Mouse (Mus musculus): Measurements from ENCODE around the gene Ntn3. TPM values are rescaled to one million over a fixed set of nuclear protein-coding genes. Genes with fewer than 3 reads are reported as not detected.

Ntn3 gene
- polyA plus RNA-seq, 1 experiment from 2014 or later = 2.3 TPM

DNA sequence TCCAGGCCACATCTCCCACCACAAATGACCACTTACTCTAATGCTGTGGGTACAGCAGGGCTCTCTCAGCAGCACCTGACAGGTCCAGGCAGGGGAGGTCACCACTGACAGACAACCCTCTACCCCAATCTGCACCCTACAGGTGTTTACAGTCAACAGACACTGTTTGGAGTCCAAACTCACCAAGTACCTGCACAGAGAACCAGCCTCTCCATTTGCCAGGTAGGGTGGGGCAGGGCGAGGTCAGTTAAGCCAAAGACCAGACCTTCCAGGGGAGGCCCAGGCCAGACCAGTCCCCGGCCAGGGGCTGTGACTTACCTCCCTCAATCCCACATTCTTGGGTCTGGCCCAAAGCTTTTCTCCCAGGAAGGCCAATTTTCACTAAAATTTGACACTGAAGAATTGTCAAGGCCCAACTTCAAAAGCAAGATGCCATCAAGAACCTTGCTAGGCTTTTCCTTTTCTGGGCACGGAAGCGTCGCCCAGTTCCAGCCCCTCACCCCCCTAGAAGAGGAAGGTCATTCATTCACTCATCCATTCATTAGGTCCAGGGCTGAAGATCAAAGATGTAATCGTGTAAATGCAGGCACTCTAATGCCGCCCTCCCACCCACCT lies 41.3 kb downstream of the Ntn3 start:
- peak overlapping the region; percentile 68 for H3K4me3 ChIP-seq (ENCODE audit: low read depth, low read length)
- 43% methylated on average over 7 of the region's 7 CpGs for WGBS
- no peaks in the 10 kb centered on the region for H3K36me3 ChIP-seq (ENCODE audit: insufficient read depth, low read length)
- no peaks in the 10 kb centered on the region for H3K9me3 ChIP-seq (ENCODE audit: low read length)
- H3K27ac ChIP-seq (ENCODE audit: low read length) = peak overlapping the region; percentile 97
- TF ChIP-seq EP300 (IDR thresholded peaks at IDR 0.05) (no peak), CTCF (IDR thresholded peaks at IDR 0.05) (no peak)
- peak overlapping the region; percentile 89 for H3K4me2 ChIP-seq (replicated peaks; ENCODE audit: low read depth, low read length)
- peaks cover 6% of the 10 kb centered on the region; the same call in 1 of the 2 replicates for H3K4me1 ChIP-seq (ENCODE audit: insufficient read depth, low read depth, low read length)
- ATAC-seq = no peak
- 0 out of 2 replicates have a peak overlapping the region, but pooled peaks have one; percentile 94 for H3K9ac ChIP-seq (replicated peaks; ENCODE audit: low read depth)
- no peaks in the 10 kb centered on the region for H3K27me3 ChIP-seq (replicated peaks; ENCODE audit: insufficient read depth, low read length)
- DNase-seq (ENCODE audit: low spot score) = no peak

DNA sequence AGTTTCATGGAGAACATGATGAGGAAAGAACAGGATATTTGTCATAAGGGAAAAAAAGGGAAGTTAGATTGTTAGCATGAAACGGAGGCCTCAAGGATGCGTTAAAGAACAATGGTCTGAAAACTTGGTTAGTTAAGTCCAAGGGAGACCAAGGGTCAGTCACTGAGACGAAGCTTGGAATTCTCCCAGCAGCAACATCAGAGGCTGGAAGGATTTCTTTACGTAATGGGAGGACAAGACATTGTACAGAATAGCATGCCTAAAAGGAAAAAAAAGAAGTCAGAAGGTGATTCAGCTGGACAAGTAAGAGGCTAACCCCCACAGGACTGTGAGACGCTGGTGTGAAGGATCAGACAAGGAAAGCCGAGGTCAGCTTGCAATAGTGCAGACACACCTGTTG lies 42.2 kb downstream of the Ntn3 start:
- H3K9ac ChIP-seq (replicated peaks; ENCODE audit: low read depth) = no peak overlapping the region
- no peak overlapping the region for H3K4me3 ChIP-seq (ENCODE audit: low read depth, low read length)
- H3K27me3 ChIP-seq (replicated peaks; ENCODE audit: insufficient read depth, low read length) = no peaks in the 10 kb centered on the region
- peak overlapping the region; percentile 89; the same call in 1 of the 2 replicates for H3K4me2 ChIP-seq (replicated peaks; ENCODE audit: low read depth, low read length)
- no peaks in the 10 kb centered on the region for H3K9me3 ChIP-seq (ENCODE audit: low read length)
- H3K4me1 ChIP-seq (ENCODE audit: insufficient read depth, low read depth, low read length) = peaks cover 12% of the 10 kb centered on the region; the same call in 1 of the 2 replicates
- TF ChIP-seq CTCF (IDR thresholded peaks at IDR 0.05) (no peak), EP300 (IDR thresholded peaks at IDR 0.05) (no peak)
- ATAC-seq (no peak), DNase-seq (ENCODE audit: low spot score) (no peak)
- no peaks in the 10 kb centered on the region for H3K36me3 ChIP-seq (ENCODE audit: insufficient read depth, low read length)
- no peak overlapping the region for H3K27ac ChIP-seq (ENCODE audit: low read length)
- WGBS = 77% methylated on average over 6 of the region's 6 CpGs

DNA sequence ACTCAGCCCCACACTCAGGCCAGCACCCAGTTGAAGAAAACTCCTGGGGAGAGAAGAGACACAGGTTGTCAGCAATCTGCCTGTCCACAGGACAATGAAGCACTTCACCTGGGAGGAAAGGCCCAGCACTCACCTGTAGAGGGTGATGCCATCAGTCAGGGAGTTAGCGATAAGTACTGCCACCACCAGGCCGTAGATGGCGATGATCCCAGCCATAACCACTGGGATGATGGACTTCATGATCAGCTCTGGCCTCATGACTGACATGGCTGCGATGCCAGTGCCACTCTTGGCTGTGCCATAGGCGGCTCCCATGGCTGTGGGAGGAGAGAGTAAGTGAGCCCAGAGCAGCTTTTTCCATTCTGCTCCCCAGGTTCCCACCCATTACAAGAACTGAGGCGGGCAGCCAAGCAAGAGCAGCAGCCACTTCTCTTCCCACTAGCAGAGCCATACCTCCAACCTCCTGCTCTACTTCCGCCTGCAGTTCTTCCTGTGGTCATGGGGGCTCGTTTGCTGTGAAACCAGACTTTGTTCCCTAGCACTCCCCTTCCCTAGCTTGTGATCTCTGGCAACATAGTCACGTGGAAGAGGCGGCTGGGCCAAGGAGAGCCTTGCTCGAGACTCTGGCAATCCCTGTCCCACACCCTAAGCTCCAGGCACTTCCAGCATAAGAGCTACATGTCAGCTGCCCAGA lies 44.6 kb downstream of the Ntn3 start:
- 77% methylated on average over 9 of the region's 11 CpGs for WGBS
- DNase-seq (ENCODE audit: low spot score) = peak; percentile 46
- Histone ChIP-seq H3K9me3 (ENCODE audit: low read length) (no peaks in the 10 kb centered on the region), H3K4me2 (replicated peaks; ENCODE audit: low read depth, low read length) (no peak overlapping the region), H3K27me3 (replicated peaks; ENCODE audit: insufficient read depth, low read length) (no peaks in the 10 kb centered on the region), H3K4me3 (ENCODE audit: low read depth, low read length) (no peak overlapping the region), H3K27ac (ENCODE audit: low read length) (no peak overlapping the region), H3K4me1 (ENCODE audit: insufficient read depth, low read depth, low read length) (peaks cover 17% of the 10 kb centered on the region; the same call in 1 of the 2 replicates), H3K36me3 (ENCODE audit: insufficient read depth, low read length) (no peaks in the 10 kb centered on the region), H3K9ac (replicated peaks; ENCODE audit: low read depth) (no peak overlapping the region)
- ATAC-seq = no peak
- no peak for TF ChIP-seq EP300 (IDR thresholded peaks at IDR 0.05)
- TF ChIP-seq CTCF (IDR thresholded peaks at IDR 0.05) = peak; percentile 31

DNA sequence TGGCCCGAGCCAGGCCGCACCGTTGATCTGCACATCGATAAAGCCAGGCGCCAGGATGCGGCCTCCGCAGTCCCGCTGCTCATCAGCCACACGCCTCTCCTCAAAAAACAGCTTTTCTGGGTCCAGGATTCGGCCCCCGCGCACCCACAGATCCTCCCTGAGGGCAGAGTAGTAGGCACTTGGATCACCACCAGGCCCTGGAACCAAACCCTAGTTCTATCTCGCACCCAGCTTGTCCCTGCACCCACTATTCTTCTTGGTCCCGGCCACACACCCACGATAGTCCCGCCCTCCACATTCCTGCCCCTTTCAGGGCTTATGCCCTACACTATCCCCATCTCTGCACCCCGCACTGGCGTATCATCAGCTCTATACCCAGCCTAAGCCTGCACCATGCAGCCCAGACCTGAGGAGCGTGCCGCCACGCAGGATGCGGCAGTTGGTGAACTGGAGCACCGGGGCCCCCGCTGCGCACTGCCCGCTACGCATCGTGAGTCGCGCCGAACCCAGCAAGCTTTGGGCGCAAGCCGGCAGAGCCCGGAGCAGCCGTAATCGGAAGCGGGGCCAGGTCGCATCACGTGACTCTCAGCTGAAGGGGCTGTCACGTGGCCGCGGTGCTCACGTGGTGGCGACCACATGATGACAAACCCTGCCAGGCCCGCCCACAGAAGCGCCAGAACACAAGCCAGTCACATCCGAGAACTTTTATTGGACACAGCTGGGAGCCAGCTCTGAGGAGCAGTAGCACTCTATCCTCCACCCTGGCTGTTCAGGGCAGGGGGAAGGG lies 46.0 kb downstream of the Ntn3 start, which contains the start of gene Amdhd2:
Gene Amdhd2, minus strand, starts transcription at position 591 of the 787 bp plus-strand sequence.
- WGBS = under 1% methylated on average over 47 of the region's 47 CpGs
- Histone ChIP-seq H3K27me3 (replicated peaks; ENCODE audit: insufficient read depth, low read length) (no peaks in the 10 kb centered on the region), H3K4me1 (ENCODE audit: insufficient read depth, low read depth, low read length) (peaks cover 17% of the 10 kb centered on the region; the same call in 1 of the 2 replicates), H3K9ac (replicated peaks; ENCODE audit: low read depth) (peak within 1 kb of the TSS; percentile 58), H3K4me2 (replicated peaks; ENCODE audit: low read depth, low read length) (peak within 1 kb of the TSS; percentile 88), H3K4me3 (ENCODE audit: low read depth, low read length) (peak within 1 kb of the TSS; percentile 62), H3K27ac (ENCODE audit: low read length) (peak within 1 kb of the TSS; percentile 79), H3K9me3 (ENCODE audit: low read length) (no peaks in the 10 kb centered on the region), H3K36me3 (ENCODE audit: insufficient read depth, low read length) (no peaks in the 10 kb centered on the region)
- peak; percentile 91 for ATAC-seq
- TF ChIP-seq EP300 (IDR thresholded peaks at IDR 0.05) (no peak), CTCF (IDR thresholded peaks at IDR 0.05) (no peak)
- peak; percentile 97 for DNase-seq (ENCODE audit: low spot score)

DNA sequence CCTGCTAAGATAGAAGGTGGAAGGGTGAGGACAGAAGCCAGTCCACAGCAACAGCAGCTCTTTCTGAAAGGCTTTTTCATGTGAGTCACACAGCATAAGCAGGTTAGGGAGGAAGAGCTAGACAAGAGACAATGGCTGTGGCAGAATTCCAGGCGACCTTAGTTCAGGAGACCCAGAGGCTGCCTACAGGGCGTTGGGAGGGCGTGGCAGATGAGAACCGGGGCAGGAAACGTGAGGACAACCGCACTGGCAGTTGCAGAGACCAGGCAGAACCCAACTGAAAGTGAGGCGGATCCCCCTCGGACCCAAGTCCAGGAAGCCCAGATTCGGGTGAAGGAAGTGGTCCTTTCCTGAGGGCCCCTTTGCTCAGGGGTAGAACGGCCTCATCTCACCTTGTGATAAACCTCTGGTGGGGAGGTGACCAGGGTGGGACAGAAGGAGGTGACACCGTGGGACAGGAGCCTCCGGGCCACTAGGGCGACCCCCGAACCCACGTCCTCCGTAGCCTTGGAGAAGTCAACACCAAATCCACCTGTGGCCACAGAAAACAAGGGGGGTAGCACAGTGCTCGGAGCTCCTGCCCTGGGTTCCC lies 46.7 kb downstream of the Ntn3 start:
- TF ChIP-seq EP300 (IDR thresholded peaks at IDR 0.05) = no peak
- no peak for TF ChIP-seq CTCF (IDR thresholded peaks at IDR 0.05)
- ATAC-seq (no peak), DNase-seq (ENCODE audit: low spot score) (peak; percentile 70)
- Histone ChIP-seq H3K9ac (replicated peaks; ENCODE audit: low read depth) (peak overlapping the region; percentile 58), H3K27ac (ENCODE audit: low read length) (peak overlapping the region; percentile 79), H3K4me2 (replicated peaks; ENCODE audit: low read depth, low read length) (peak overlapping the region; percentile 88), H3K36me3 (ENCODE audit: insufficient read depth, low read length) (no peaks in the 10 kb centered on the region), H3K27me3 (replicated peaks; ENCODE audit: insufficient read depth, low read length) (no peaks in the 10 kb centered on the region), H3K9me3 (ENCODE audit: low read length) (no peaks in the 10 kb centered on the region), H3K4me3 (ENCODE audit: low read depth, low read length) (peak overlapping the region; percentile 62), H3K4me1 (ENCODE audit: insufficient read depth, low read depth, low read length) (peaks cover 11% of the 10 kb centered on the region; the same call in 1 of the 2 replicates)
- 14% methylated on average over 17 of the region's 17 CpGs for WGBS
